1 mouse cellular context compared by ENCODE assay signal in the genomic region with DNA sequence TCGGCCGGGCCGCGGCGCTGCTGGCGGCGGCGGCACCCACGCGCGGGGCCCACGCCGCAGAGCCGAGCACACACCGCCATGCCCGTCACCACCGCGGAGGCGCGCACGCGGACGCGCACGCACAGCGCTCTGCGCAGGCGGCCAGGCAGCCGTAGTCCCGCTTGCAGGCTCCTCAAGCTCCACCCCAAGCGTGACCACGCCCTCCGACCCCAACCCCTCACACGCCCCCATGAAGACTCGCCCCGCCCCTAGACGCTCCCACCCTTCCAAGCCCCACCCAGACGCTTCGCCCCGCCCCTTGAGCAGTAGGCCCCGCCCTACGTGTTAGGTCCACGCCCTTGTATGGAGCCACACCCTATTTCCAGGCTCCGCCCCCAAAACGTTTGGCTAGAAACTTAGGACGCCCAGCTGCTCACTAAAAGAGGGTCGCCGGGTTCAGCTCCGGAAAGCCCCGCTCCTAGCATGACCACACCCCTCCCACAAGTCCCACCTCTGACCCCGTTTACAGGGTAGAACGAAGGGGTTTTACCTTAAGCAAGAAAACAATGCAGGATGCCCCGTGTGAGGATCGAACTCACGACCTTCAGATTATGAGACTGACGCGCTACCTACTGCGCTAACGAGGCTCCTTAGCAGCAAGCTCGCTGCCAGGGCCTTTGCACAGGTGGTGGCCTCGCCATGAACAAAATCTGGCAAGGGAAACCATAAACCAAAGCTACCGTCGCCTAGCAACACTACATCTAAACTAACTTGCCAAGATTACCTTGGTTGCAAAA.
A peak's percentile ranks its signal among the peaks of the same experiment; 100 is the strongest.
TF ChIP-seq lines count a peak whose summit lies in the region.

TSS of gene Fbxo31 (minus strand) at position 131 of the 776 bp plus-strand sequence.

TF ChIP-seq in MEL, 35 proteins besides CTCF, POLR2A, EP300 and RAD21 (continued from another document):
- TF ChIP-seq SIN3A (IDR thresholded peaks at IDR 0.05; ENCODE audit: low read length) (peak; percentile 70; the same call in 1 of the 2 replicates), MXI1 (IDR thresholded peaks at IDR 0.05; ENCODE audit: low read depth, low read length) (peak; percentile 85), ETS1 (IDR thresholded peaks at IDR 0.05; ENCODE audit: low read depth, low read length) (no peak), TBP (IDR thresholded peaks at IDR 0.05; ENCODE audit: low read depth, low read length) (peak; percentile 100), MYC (IDR thresholded peaks at IDR 0.05; ENCODE audit: low read depth, low read length) (0 out of 2 replicates have a peak, but pooled peaks have one; percentile 17)
